Mouse (Mus musculus) heart, adult 18-20 months (tissue): ENCODE measurements around the gene Gadl1. TPM values are rescaled to one million over a fixed set of nuclear protein-coding genes. Genes with fewer than 3 reads are reported as not detected.
"Not testable (repeated sequence)": the region's sequence is repeated elsewhere in the genome, so short reads cannot be mapped to it uniquely, and the experiment has no call there.

ENCODE experiments used
- DNase-seq, 2 experiments: peaks; one replicate each; pipeline ENCODE4 v3.0.0; 2021 to 2022; ENCODE audit warnings: mixed read lengths in 1 of 2
- total RNA-seq, 2 experiments: library from RNA; stranded (reverse); gene quantifications; 2 replicates each; pipeline ENCODE4 v1.2.3; 2021

The Gadl1 gene
- total RNA-seq, 2 experiments from 2014 or later: not detected

DNA sequence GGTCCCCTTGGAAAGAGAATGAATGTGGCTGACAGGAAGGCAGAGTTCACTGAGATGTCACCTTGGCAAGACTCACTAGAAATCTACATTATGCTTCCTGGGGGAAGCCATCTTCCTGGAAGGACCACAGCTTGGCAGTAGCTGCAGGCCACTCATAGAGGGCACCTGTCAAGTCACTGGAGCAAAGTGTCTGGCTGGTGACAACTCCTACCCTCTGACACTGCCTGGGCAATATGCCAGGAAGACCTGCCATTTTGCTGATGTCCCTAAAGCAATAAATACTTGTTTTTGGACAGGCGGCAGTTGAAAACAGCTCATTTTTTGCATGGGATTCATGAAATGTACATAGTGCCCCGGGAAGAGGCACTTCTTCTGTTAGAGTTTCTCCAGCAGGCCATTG is 119.8 kb downstream of the Gadl1 start:
- no peak for DNase-seq

- no peak for DNase-seq
Measured at GRCm38 (mm10) chr9:116032711-116033110, 123.5 kb downstream of the Gadl1 start.

GRCm38 (mm10) chr9:116038275-116038674 is 129.0 kb downstream of the Gadl1 start:
- DNase-seq: no peak

DNA sequence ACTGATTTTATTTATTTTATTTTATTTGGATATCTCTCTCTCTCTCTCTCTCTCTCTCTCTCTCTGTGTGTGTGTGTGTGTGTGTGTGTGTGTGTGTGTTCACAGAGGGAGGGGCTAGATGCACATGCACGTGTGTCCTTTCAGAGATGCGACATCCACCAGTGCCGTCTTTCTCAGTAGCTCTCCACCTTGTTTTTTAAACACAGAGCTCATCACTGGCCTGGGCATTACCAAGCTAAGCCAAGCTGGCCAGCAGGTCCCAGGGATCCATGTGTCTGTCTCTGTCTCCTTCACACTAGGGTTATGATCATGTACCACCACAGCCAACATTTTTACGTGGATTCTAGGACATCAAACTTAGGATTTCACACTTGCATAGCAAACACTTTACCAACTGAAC is 130.7 kb downstream of the Gadl1 start:
- no peak for DNase-seq

GRCm38 (mm10) chr9:116040852-116041251 is 131.6 kb downstream of the Gadl1 start:
- DNase-seq: not testable (repeated sequence)

DNA sequence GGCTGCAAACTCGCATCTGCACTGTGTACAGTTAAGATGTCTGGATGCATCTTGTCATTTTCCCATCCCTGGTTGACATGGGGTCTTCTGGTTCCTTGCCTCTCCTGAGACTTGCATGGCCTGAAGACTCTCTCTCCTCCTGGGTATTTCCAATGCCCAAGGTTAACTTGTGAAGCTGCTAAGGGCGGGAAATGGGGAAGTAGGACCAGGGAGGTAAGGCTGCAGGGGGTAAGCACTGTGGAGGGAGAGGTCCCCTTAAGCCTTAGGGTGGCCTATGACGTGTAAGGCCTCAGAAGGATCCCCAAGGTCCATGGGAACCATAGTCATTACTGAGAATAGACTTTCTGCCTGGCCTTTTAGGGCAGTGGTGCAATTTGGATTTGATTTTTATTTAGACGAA is 132.1 kb downstream of the Gadl1 start:
- no peak for DNase-seq

- DNase-seq: peak; percentile 37 to 87
Measured at GRCm38 (mm10) chr9:116041787-116042186, 132.5 kb downstream of the Gadl1 start.

- no peak for DNase-seq
Measured at GRCm38 (mm10) chr9:116049985-116050384, 140.7 kb downstream of the Gadl1 start.

DNA sequence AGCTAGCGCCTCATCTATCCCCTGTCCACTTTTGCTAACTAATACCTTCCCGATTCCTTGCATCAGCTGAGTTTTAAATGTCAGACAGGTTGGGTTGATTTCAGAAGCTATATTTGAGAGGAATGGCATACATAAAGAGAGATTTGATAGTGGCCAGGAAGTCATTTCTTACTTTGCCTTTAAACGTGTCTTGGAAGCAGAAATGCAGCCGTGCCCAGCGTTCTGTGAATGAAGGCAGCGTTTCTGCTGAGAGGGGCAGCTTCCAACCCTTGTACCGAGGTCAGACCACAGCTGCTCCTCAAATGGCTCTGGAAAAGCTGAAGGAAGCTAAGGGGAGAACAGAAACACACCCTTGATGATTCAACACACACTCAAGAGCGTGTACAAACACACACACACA is 144.7 kb downstream of the Gadl1 start:
- DNase-seq: no peak

GRCm38 (mm10) chr9:116058475-116058874 is 149.2 kb downstream of the Gadl1 start:
- DNase-seq: no peak

- DNase-seq: no peak
Measured at GRCm38 (mm10) chr9:116059156-116059555, 149.9 kb downstream of the Gadl1 start.

DNA sequence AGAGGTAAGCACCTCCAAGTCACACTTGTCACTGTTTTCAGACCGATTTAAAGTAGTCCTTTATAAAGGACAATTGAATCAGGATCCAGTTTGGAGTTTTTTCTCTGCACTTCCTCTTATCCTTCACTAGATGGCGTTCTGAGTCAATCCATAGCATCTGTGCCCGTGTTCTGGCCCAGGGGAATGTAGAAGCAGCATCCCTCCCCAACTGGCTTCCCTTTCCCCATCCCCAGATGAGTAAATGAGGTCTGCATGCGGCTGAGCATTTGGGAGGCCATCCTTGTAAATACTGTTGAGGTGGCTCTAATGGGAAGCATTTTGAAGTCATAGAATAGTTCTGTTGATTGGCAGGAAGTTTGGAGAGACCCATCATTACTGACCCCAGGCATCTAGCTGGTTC is 151.4 kb downstream of the Gadl1 start:
- DNase-seq: peak; percentile 13 to 37

GRCm38 (mm10) chr9:116064774-116065173 is 155.5 kb downstream of the Gadl1 start:
- no peak for DNase-seq

- DNase-seq: not testable (repeated sequence)
Measured at GRCm38 (mm10) chr9:116071561-116071960, 162.3 kb downstream of the Gadl1 start.

- no peak for DNase-seq
Measured at GRCm38 (mm10) chr9:116076163-116076562, 166.9 kb downstream of the Gadl1 start.

DNA sequence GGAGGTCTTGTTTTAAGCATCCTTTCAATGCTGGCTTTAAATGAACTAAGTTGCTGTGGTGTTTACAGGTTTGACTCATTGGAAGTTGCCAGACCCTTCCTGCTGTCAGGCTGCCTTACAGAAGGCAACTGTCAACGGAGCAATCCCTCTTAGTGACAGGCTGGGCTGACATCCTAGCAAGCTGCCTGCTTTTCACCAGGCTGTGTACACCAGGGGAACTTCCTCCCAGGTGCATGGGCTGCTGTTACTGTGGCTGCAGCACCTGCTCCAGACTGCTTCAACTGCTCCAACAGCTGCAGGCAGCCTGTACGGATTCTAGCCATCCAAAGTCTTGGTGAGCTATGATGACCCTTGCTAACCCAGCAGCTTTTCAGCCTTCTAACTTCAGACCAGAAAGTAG is 167.7 kb downstream of the Gadl1 start:
- DNase-seq: no peak

DNA sequence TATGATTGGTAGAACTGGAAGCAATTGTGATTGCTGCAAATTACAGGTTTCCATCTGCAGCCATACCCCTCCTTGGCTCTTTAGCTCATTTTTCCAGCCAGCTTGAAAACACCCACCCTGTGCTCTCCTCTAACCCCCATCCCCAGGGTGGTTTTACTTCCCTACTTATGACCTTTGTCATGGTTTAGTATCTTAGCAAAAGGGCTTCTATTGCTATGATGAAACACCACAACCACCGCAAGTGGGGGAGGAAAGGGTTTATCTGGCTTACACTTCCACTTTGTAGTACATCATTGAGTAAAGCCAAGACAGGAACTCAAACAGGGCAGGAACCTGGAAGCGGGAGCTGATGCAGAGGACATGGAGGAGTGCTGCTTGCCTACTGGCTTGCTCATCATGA is 168.2 kb downstream of the Gadl1 start:
- DNase-seq: no peak

DNA sequence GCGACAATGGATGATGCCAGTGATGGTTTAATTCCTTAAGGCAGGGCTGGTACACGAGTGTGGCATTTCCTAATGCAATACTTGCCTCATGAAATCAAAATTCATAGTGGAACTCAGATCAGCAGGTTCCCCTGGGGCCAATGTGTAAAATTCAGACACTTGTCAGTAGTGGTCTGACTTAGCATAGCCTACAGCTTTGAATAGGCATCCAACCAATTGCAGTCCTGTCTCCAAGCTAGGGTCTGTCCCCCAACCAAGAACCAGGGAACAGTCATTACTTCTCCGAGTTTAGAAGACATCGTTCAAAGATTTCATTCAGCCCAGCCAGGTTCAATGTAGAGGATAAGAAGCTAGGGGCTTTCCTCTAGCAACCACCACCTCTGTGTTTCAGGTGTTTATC is 172.5 kb downstream of the Gadl1 start:
- no peak for DNase-seq

DNA sequence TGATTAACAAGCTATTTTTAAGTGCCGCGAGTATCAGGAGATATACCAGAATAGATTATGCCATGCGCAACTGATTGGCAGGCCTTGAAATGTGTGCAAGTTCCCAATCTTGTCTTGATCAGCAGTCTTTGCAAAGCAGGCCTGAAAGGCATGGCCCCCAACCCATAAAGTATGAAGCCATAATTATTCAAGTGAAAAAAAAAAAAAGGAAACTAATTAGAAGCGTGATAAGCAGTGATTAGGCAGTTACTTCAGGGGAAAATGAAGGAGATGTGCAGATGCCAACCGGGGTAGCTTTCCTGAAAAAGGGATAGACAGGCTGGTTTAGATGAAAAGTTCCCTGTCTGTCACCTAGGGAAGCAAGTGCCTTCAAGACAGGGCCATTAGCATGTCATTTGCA is 174.0 kb downstream of the Gadl1 start:
- no peak for DNase-seq

GRCm38 (mm10) chr9:116083726-116084323 is 174.6 kb downstream of the Gadl1 start:
- DNase-seq: peak in 1 of 2 experiments; percentile 42

DNA sequence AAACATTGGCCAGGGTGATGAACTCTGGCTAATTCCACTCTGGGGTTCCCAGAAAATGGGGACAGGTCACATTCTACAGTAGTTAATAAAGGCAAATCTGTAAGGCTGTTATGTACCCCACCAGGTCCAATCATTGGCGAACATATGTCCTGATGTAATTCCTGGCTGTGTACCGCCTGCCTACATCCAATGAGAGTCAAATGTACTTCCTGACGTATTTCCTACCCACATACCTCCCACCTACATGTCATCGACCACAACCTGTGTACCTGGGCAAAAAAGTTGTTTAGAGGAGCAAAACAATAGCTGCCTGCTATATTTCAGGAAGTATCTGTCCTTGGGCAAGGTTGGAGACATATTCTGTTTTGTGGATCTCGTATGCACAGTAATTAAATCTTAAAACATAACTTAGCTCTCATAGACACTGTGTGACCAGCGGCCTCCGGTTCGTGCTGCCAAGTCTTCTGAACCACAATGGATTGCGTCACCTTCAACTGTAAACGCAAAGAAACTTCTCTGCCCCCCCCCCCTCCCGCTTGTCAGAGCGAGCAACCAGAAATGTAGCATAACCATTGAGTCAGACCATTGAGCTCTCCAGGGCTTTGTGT is 175.2 kb downstream of the Gadl1 start:
- DNase-seq: peak in 1 of 2 experiments; percentile 25

GRCm38 (mm10) chr9:116085999-116086398 is 176.7 kb downstream of the Gadl1 start:
- DNase-seq: no peak

DNA sequence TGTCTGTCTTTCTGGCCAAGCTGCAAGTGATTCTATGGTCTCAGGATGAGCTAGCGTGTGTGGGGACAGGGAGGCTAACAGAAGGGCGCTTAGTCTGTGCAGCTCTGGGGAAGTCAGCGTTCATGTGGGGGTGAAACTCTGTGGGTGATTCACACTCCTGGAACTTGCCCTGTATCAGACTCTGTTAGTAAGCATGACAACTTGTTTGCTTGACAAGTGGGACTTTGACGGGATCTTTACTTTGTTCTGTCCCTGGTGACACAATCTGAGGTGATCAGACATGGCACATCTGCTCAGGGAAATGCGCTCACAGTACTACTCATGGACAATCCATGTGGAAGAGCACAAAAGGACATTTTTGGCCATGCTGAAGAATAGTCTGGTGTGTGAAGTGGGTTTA is 178.0 kb downstream of the Gadl1 start:
- no peak for DNase-seq

DNA sequence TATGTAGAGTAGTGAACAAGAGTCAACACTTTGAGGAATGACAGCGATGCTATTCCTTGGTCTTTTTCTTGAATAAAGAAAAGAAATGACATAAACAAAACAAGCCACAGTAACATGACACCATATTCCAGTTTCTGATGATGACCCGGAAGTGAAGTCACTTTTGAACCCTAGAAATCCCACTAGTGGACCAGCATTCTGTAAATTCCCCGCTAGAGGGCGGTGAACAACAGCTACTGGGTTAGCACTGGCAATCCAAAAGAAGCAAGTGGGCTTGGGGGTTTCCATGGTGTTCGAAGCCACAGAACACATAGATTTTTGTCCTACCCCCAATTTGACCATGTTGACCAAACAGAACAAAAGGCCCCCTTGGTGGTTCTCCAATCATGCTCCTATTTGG is 178.6 kb downstream of the Gadl1 start:
- DNase-seq: peak; percentile 66 to 86
